Mouse (Mus musculus) heart, postnatal 4 days (tissue): Measurements from ENCODE around the gene Tyk2. TPM values are rescaled to one million over a fixed set of nuclear protein-coding genes. Genes with fewer than 3 reads are reported as not detected.

Source experiments
- microRNA-seq, 2 experiments: library from miRNA; unstranded; fragments of <30 nt; microRNA quantifications; one replicate each; pipeline ENCODE4 v1.2.0; 2021 to 2022
- total RNA-seq, 2 experiments: library from RNA; stranded (reverse); gene quantifications; 2 replicates each; pipeline ENCODE4 v1.2.3; 2021

Tyk2 gene
- total RNA-seq, 2 experiments from 2014 or later = 7.7 to 8.2 TPM

Small RNA genes lying within 50 kb of the gene (microRNA-seq; reads per million reads assigned to microRNA genes)
- gene Mir7082 = 1.0 to 1.6 reads per million in 2 experiments

Other genes with a start within 250 kb of the Tyk2 start
- 10 to 100 TPM; 18.4 to 19.6 TPM for gene Ppan, start 243.1 kb downstream of the Tyk2 start, total RNA-seq
- 100 to 1,000 TPM; 116 to 126 TPM for gene Eif3g, start 232.6 kb downstream of the Tyk2 start, total RNA-seq
- 10 to 100 TPM; 66.7 to 68.2 TPM for gene Dnmt1, start 171.4 kb downstream of the Tyk2 start, total RNA-seq
- 10 to 100 TPM in 1 of 2 experiments, 1 to 10 TPM in 1; 8.4 to 11.1 TPM for gene S1pr2, start 154.5 kb downstream of the Tyk2 start, total RNA-seq
- 10 to 100 TPM; 85.7 to 98.0 TPM for gene Mrpl4, start 128.5 kb downstream of the Tyk2 start, total RNA-seq
- gene Icam1, start 115.3 kb downstream of the Tyk2 start, total RNA-seq = 1 to 10 TPM; 8.0 to 8.5 TPM
- under 1 TPM; 0.27 to 0.93 TPM for gene Icam4, start 101.9 kb downstream of the Tyk2 start, total RNA-seq
- not detected for gene Icam5, start 99.2 kb downstream of the Tyk2 start, total RNA-seq
- not detected for gene Zglp1, start 64.2 kb downstream of the Tyk2 start, total RNA-seq
- gene Gm49373, start 58.1 kb downstream of the Tyk2 start, total RNA-seq = under 1 TPM; 0.14 to 0.23 TPM
- gene Fdx1l, start 57.6 kb downstream of the Tyk2 start, total RNA-seq = 10 to 100 TPM; 34.1 to 35.5 TPM
- gene Gm38431, start 39.2 kb downstream of the Tyk2 start, total RNA-seq = 1 to 10 TPM in 1 of 2 experiments, under 1 TPM in 1; 0.64 to 2.2 TPM
- 10 to 100 TPM; 44.4 to 48.9 TPM for gene Raver1, start 39.2 kb downstream of the Tyk2 start, total RNA-seq
- gene Cdc37, start 18.7 kb upstream of the Tyk2 start, total RNA-seq = 100 to 1,000 TPM; 145 to 158 TPM
- gene Pde4a, start 34.5 kb upstream of the Tyk2 start, total RNA-seq = 10 to 100 TPM; 18.7 to 21.1 TPM
- 10 to 100 TPM; 33.7 to 37.7 TPM for gene Keap1, start 108.1 kb upstream of the Tyk2 start, total RNA-seq
- under 1 TPM; 0.17 to 0.29 TPM for gene S1pr5, start 117.2 kb upstream of the Tyk2 start, total RNA-seq
- 10 to 100 TPM; 53.1 to 59.1 TPM for gene Atg4d, start 134.1 kb upstream of the Tyk2 start, total RNA-seq
- gene Kri1, start 156.7 kb upstream of the Tyk2 start, total RNA-seq = 10 to 100 TPM; 18.5 to 21.0 TPM
- gene Cdkn2d, start 160.2 kb upstream of the Tyk2 start, total RNA-seq = 10 to 100 TPM; 49.5 to 54.6 TPM
- gene Ap1m2, start 181.1 kb upstream of the Tyk2 start, total RNA-seq = not detected
- gene Slc44a2, start 189.5 kb upstream of the Tyk2 start, total RNA-seq = 10 to 100 TPM; 63.4 to 65.0 TPM
- gene Ilf3, start 236.6 kb upstream of the Tyk2 start, total RNA-seq = 10 to 100 TPM; 79.5 to 80.1 TPM